8 mouse cellular contexts compared by ENCODE assay signal in genomic region chr7:80587684-80588083, GRCm38 (mm10). TPM values are rescaled to one million over a fixed set of nuclear protein-coding genes. Genes with fewer than 3 reads are reported as not detected.
DNase-seq lines count a peak whose midpoint lies in the region; ATAC-seq lines count a peak whose summit lies in the region.

No protein-coding gene starts in this region.

- H3K4me3 ChIP-seq in embryonic facial prominence, embryonic 13.5 days: 0 out of 2 replicates have a peak overlapping the region, but pooled peaks have one; percentile 4
- no peak overlapping the region for H3K4me3 ChIP-seq in intestine, embryonic 14.5 days (ENCODE audit: low read depth, low read length)
- H3K4me3 ChIP-seq in midbrain, embryonic 14.5 days (replicated peaks; ENCODE audit: low read depth, low read length): no peak overlapping the region

- H3K4me2 ChIP-seq in embryonic facial prominence, embryonic 13.5 days: peak overlapping the region; percentile 54
- H3K4me2 ChIP-seq in intestine, embryonic 14.5 days (ENCODE audit: low read length): peak overlapping the region; percentile 33
- H3K4me2 ChIP-seq in midbrain, embryonic 14.5 days (ENCODE audit: low read length): peak overlapping the region; percentile 28

- peaks cover 45% of the 10 kb centered on the region for H3K36me3 ChIP-seq in embryonic facial prominence, embryonic 13.5 days
- peaks cover 45% of the 10 kb centered on the region for H3K36me3 ChIP-seq in intestine, embryonic 14.5 days (ENCODE audit: control insufficient read depth, insufficient read depth, low read length)
- peaks cover 43% of the 10 kb centered on the region for H3K36me3 ChIP-seq in midbrain, embryonic 14.5 days (ENCODE audit: control insufficient read depth, insufficient read depth, low read length)

- H3K4me1 ChIP-seq in embryonic facial prominence, embryonic 13.5 days: peaks cover 24% of the 10 kb centered on the region
- H3K4me1 ChIP-seq in intestine, embryonic 14.5 days (replicated peaks; ENCODE audit: control insufficient read depth, insufficient read depth, low read length): peaks cover 16% of the 10 kb centered on the region
- H3K4me1 ChIP-seq in midbrain, embryonic 14.5 days (ENCODE audit: control insufficient read depth, insufficient read depth, low read length): peaks cover 4% of the 10 kb centered on the region; the same call in 1 of the 2 replicates

- H3K27me3 ChIP-seq in embryonic facial prominence, embryonic 13.5 days: no peaks in the 10 kb centered on the region
- H3K27me3 ChIP-seq in intestine, embryonic 14.5 days (replicated peaks; ENCODE audit: control insufficient read depth, insufficient read depth, low read length): no peaks in the 10 kb centered on the region
- no peaks in the 10 kb centered on the region for H3K27me3 ChIP-seq in midbrain, embryonic 14.5 days (ENCODE audit: control insufficient read depth, insufficient read depth, low read length)

- ATAC-seq in embryonic facial prominence, embryonic 13.5 days (ENCODE audit: insufficient number of reproducible peaks, insufficient read depth, low FRiP score, low TSS enrichment, low read depth): no peak
- peak; percentile 41 for ATAC-seq in intestine, embryonic 14.5 days (replicated peaks; ENCODE audit: low FRiP score, low TSS enrichment, low read depth)
- no peak for ATAC-seq in midbrain, embryonic 14.5 days (ENCODE audit: low FRiP score, low TSS enrichment)

- DNase-seq in adrenal gland, postnatal 25 days: peak; percentile 18
- DNase-seq in adrenal gland, postnatal 36 days: no peak
- no peak for DNase-seq in intestine, embryonic 14.5 days (ENCODE audit: low spot score)
- DNase-seq in midbrain, embryonic 14.5 days: peak; percentile 44
- no peak for DNase-seq in left cerebral cortex, adult 11 months (ENCODE audit: low spot score)
- DNase-seq in gastrocnemius, adult 18-20 months (ENCODE audit: low spot score): no peak
- DNase-seq in thymus, postnatal 4 days: no peak

- H3K27ac ChIP-seq in embryonic facial prominence, embryonic 13.5 days: 0 out of 2 replicates have a peak overlapping the region, but pooled peaks have one; percentile 11
- peak overlapping the region; percentile 12; the same call in 1 of the 2 replicates for H3K27ac ChIP-seq in intestine, embryonic 14.5 days (ENCODE audit: low read depth)
- H3K27ac ChIP-seq in midbrain, embryonic 14.5 days (replicated peaks; ENCODE audit: low read depth, low read length): no peak overlapping the region

- 10% methylated on average over 10 of the region's 10 CpGs for WGBS in embryonic facial prominence, embryonic 13.5 days
- 22% methylated on average over 10 of the region's 10 CpGs for WGBS in intestine, embryonic 14.5 days
- WGBS in midbrain, embryonic 14.5 days: 33% methylated on average over 10 of the region's 10 CpGs

- peak overlapping the region; percentile 44 for H3K9ac ChIP-seq in embryonic facial prominence, embryonic 13.5 days
- no peak overlapping the region for H3K9ac ChIP-seq in intestine, embryonic 14.5 days (ENCODE audit: low read length)
- no peak overlapping the region for H3K9ac ChIP-seq in midbrain, embryonic 14.5 days (replicated peaks; ENCODE audit: low read length)

- H3K9me3 ChIP-seq in embryonic facial prominence, embryonic 13.5 days: no peaks in the 10 kb centered on the region
- H3K9me3 ChIP-seq in intestine, embryonic 14.5 days (ENCODE audit: control insufficient read depth, low read length): no peaks in the 10 kb centered on the region
- no peaks in the 10 kb centered on the region for H3K9me3 ChIP-seq in midbrain, embryonic 14.5 days (ENCODE audit: control insufficient read depth, low read length)

RNA-seq across cellular contexts. Expression of gene Blm, which starts 52.8 kb away (rescaled TPM):
- 6.6 and 10.5 TPM in 2 replicates for total RNA-seq in adrenal gland, postnatal 25 days (2021)
- total RNA-seq in adrenal gland, postnatal 36 days (2021): 1 to 10 TPM; 3.4 to 3.9 TPM
- polyA plus RNA-seq in embryonic facial prominence, embryonic 13.5 days (2015; fragmentation: Nextera tagmentation; extraction: Ambion mirVana): 27.1 and 28.3 TPM in 2 replicates
- 23.3 and 29.1 TPM in 2 replicates for polyA plus RNA-seq in intestine, embryonic 14.5 days (2014; fragmentation: Nextera tagmentation; extraction: Ambion mirVana)
- polyA plus RNA-seq in midbrain, embryonic 14.5 days (2014; fragmentation: Nextera tagmentation; extraction: Ambion mirVana): 7.5 and 12.9 TPM in 2 replicates
- total RNA-seq in gastrocnemius, adult 18-20 months (2021): 1 to 10 TPM; 1.4 to 1.9 TPM

Comparison
In these comparisons a context has a peak if more than half of its experiments do, and no peak if none do; other contexts are left out.
1. DNase-seq: peak in adrenal gland, postnatal 25 days (single experiment) and midbrain, embryonic 14.5 days (single experiment); none in adrenal gland, postnatal 36 days (0 of 2), intestine, embryonic 14.5 days (single experiment), left cerebral cortex, adult 11 months (single experiment), gastrocnemius, adult 18-20 months (single experiment) and thymus, postnatal 4 days (single experiment).
2. Peak in every context shown above with its lines, with median percentiles within 50 percentile points of each other: H3K4me2 ChIP-seq.